Mouse (Mus musculus) thymus, postnatal 14 days (tissue): ENCODE measurements around the gene Camk2d.

Experiments
- DNase-seq: peaks from one replicate; pipeline ENCODE4 v3.0.0; 2021

Gene Camk2d

DNA sequence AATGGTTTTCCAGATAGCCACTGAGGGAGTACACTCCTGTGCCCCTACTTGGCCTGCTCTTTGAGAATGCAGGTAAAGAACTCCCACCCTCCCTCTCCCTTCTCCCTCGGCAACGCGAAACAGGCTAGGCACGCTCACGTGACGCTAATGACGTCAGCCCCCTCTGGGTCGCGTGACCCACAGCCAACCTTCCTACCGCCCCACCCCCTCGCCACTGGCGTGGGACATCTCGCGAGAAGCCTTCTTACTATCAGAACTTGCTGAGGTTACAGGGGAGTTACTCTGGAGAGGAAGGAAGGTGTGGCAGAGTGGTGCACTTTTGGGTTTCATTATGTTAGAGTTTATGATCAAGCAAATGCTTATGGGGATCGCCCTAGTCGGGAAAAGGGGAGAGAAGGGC lies at the start of gene Camk2d:
Gene Camk2d, plus strand, starts transcription at position 217 of the 400 bp plus-strand sequence.
- peak; percentile 99 for DNase-seq

DNA sequence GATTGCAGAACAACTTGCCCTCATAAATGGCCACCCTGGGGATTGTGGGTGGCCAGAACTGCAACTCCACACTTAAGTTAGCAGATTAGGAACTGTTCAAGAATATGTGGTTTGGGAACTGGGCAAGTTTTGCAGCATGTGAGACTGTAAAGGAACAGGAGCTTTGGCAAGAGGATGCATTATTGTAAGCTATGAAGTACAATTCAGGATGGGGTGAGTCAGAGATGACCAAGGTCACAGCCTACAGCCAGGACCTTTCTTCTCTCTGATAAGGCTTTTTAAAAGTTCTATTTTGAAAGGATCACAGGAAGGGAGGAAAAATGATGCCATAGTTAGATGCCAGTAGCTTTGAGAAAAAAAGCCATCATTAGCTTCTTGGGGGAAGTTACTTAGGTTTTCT lies 48.2 kb upstream of the Camk2d start:
- no peak for DNase-seq

DNA sequence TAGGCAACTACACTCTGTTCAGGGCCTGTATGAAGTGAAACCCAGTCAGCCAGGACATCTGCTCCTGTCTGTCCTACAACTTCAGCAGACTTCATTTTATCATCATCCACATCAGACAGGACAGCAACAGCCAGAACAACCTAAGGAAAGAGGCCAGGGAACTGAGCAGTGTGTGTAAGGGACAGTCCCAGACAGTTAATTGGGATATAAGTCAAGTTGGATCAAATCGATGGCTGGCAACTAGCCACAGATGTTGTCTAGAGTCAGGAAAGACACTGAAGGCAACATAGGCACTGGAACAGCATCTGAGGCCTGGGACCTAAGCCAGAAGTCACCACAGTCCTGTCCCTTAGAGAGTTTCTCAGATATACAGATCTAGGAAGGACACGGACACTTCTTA lies 32.5 kb upstream of the Camk2d start:
- no peak for DNase-seq

DNA sequence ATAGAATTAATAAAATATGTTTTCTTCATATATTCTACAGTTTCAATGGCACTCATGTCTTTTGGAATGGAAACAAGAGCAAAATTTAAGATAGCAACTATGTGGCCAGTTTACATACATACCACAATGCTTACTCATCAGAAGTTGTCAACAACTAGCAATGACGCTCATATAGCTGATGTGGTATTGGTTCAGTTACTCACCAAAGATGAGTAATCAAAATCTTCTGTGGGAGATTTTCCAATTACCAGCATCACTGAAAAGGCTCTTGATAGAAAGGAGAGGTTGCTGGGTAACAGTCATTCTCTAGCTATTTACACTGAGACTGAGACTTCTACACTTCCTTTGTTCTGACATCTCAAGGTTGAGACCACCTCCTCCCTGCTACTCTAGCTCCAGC lies 25.5 kb upstream of the Camk2d start:
- DNase-seq: no peak

DNA sequence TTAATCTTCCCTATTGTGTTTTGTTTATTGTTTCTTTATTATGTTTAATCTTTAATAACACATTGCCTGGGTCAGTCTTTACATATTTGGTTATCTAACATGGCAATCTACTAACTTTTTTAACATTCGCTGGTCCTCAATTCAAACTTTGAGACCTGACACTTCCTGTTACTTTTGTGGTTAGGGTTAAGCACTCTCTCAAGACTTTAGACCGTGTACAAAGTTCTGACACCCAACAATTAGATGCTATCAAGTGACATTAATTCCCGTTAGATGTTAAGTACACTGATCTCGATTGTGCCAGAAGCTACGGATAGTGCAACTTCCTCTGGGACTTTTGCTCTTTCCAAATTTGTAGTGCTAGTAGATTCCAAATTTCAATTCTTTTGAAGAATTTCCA lies 23.2 kb upstream of the Camk2d start:
- no peak for DNase-seq

DNA sequence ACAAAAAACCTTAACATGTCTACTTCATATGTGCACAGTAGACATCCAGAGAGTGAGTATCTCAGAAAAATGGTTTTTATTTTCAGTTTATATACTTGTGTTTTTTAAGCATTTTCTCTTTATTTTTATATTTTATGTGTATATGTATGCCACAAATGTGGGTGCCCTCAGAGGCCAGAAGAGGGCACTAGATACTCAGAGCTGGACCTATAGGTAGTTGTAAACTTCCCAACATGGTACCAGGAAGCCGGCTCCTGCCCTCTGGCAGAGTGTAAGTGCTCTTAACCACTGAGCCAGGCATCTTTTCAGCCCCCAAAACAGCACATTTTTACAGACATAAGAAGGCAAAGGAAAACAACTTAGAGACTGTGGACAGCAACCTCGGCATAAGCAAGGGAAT lies 20.2 kb upstream of the Camk2d start:
- DNase-seq: peak; percentile 52

DNA sequence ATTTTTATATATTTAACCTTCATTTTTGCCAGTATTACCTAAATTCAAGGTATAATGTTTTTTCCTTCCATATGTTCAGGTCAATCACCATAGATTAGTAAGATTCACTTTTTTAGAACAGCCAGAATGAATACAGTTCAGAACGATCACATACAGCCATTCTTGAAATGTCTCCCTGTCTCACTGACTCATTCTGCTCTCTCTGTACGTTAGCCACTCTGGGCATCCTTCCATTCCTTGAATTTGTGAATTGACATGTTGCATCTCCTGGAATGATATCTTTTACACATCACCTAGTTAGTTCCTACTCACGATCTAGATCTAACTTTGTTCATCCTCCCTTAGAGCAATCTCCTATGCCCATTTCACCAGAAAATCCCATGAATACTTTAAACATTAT lies 10.0 kb upstream of the Camk2d start:
- no peak for DNase-seq

DNA sequence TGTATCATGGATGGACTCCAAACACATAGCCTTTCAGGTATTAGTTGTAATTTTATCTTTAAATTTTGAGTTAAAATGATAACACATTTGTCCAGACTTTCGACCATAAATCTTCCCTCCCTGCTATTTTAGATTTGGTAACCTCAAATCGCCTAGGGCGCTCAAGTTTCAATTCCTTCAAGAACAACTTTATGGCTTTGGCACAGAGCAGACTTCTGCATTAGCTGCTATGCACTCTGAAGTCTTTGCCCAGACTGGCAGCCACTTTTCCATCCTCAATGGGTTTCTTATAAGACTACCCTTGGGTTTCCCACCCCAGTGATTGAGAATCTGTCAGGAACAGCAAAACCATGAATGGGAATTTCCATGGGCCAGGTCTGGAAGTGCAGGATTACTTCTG lies 8.6 kb upstream of the Camk2d start:
- DNase-seq: no peak

DNA sequence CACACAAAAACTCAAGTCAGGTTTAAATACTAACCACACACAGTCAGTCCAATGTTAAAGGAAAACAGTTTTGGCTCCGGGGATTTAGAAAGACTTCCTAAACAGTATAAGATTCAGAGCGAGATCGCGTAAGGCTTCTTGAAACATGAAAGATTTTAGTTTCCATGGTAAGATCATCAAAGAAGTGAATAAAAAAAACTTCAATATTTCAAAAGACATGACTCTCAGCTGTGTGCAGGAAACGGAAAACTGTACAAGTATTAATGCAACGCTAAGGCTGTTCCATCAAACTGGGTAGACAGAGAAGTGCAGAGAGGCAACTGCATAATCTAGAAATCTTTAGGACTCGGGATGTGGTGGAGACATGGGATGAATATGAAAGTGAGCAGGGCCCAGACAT lies 6.5 kb upstream of the Camk2d start:
- DNase-seq: no peak

DNA sequence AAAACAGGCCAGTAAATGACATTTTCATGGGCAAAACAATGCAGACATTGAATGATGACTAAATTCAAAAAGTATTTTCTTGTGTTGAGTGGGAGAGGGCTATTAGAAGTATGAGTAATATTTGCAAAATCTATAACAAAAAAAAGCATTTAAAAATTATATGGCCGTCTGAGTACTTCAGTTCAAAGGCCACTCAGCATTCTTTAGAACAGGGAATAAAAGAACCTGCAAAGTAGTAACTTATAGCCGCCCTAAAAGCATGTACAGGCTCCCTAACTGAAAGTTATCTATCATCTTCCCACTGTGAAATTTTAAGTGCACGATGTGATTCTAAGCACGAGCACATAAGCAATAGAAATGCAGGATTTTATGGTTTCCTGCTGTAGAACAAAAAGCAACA lies 646 bp upstream of the Camk2d start:
- no peak for DNase-seq

DNA sequence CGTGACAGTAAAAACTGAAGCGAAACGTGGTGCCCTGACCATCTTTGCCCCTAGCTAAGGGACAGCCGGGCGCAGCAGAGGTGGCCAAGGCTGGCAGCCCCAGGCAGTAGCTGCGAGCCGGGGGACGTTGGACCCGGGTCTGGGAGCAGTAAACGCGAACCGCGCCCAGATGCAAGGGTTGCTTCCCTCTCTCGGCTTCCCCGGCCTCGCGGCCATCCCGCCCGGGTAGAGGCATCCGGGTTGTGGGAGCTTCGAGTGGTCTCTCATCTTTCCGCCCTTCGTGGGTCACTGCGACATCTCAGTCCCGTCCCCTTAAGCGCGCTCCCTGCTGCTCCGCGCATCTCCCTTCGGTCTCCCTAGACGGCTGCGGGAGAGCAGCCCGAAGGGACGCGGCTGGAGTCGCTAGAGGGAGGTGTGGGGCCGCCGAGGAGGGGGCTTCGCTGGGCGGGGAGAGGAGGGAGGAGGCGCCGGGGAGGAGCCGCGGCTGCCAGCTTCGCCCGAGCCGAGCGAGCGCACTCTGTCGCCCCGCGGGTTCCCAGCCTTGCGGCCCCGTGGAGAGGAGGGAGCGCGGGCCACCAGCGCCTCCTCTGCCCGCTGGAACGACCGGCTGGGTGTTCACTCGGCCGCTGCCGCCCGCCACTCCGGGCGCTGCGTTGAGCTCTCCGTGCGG lies 524 bp downstream of the Camk2d start:
- peak; percentile 95 for DNase-seq

DNA sequence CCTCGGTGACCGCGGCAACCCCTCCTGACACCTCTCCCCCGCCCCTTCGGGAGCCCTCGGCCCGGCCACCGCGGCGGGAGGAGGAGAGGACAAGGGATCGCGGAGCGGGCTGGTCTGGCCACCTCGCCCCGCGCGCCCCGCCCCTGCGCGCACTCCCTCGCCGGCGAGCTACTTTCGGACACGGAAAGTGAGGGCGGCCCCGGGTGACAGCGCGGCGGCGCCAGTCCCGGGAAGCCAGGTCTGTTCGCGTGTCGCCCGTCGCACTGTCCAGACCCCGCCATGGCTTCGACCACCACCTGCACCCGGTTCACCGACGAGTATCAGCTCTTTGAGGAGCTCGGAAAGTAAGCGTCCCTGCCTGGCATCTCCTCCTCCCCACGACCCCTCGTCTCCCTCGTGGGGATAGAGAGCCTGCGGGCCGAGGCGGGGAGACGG lies 1.1 kb downstream of the Camk2d start:
- DNase-seq: peak; percentile 76

DNA sequence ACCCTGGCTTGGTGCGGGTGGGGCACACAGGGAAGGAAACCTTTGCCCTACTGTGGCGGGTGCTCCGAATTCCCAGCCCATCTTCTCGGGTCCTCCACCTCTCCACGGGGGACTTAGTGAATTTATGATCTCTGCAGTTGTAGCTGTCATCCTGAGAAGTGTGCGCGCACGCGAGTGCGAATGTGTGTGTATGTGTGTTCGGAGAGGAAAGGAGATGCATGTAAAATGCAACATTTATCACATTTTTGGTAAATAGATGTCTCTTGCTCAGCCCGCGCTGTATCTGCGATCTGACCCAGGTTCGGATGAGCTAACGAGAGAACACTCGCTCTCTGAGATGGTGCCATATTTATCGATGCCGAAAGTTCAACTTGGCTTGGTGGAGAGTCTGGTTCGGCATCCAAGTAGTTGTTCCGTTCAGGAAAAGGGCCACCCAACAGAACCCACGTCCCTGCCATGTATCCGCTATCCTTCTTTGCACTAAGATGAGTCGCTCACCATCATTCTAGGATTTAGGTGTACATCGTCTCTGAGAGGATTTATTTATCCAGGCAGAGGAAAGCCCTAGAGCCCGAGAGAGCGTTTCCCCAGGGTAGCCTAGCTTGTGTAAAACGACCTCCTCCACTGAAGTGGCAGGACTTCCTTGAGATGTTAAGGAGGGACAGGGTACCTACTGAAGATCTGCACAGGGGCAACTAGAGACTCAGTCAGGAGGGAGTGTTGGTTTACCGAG lies 1.7 kb downstream of the Camk2d start:
- peak; percentile 28 for DNase-seq

DNA sequence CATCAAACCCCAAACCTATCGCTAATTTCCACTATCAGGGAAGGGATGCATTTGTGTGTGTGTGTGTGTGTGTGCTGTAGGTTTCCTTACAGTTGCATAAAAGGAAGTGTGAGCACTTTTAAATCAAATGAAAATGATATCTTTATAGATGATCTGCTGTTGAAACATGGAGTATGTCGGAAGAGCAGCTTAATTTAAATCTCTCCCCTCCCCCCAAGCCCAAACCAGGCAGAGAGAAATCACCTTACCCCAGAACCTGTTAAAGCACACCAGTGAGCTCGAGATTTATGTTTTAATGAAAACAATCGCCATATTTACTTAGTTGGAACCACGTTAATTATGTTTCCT lies 2.2 kb downstream of the Camk2d start:
- peak; percentile 9 for DNase-seq

DNA sequence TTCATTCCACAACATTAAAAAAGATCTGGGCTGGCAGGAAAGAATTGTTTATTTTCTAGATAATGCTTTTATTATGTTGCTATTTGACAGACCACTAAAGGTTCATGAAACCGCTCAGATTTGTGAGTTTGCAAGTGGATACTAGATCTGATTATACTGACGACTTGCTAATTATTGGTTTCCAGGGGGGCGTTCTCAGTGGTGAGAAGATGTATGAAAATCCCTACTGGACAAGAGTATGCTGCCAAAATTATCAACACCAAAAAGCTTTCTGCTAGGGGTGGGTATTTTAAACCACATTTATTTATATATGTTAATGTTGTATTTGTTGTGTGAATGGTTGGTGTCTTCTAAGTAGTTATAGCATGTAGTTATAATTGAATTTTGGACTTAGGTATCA lies 2.8 kb downstream of the Camk2d start:
- no peak for DNase-seq

DNA sequence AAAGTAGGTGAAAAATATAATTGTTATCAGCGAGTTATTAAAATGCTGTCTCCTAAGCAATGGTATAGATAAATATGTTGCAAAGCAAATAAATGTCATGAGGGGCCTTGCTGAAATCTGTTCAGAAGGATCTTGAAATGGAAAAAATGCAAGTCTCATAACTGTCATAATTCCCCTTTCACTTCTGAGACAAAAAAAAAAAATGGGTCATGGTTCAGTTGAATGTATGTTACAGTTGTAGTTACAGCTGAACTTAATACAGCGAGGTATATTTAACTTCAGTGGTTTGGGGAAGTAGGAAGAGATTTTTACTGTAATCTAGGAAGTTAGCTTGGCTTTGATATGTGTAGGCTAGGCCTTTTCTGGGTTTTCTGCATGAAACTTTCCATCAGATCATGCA lies 3.2 kb downstream of the Camk2d start:
- no peak for DNase-seq

DNA sequence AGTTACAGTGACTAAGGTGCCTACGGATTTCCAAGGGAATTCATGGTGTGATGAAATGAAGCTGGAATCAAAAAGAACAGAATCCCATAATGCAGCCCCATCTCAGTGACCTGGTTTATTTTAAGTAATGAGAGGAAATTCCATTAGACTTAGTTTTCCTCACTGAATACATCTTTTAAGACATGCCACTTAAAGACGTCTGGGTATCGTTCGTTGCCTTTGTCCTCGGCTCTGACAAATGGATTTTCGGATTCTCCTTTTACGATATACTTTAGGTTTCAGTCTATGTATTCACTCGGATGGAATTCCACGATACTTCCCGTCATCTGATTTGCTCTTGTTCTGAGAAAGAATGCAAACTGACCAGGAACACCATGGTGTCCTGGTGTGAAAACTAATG lies 3.8 kb downstream of the Camk2d start:
- DNase-seq: no peak

DNA sequence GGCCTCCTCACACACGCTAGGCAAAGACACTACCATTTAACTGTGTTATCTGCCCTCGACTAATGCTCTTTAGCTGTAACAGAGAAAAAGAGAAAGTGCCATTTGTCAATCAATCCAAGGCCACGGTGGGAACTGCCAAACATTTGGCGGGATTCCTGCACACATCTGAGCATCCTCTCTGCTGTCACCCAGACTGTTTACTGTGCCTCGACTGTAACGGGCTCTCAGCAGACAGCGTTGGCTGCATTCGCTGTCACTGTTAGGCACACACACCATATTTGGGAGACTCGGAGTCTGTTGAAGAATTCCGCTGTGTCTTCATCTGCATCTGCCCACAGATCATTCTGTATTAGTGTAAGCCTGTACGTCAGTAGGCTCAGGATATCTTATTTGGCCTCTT lies 6.7 kb downstream of the Camk2d start:
- DNase-seq: no peak

DNA sequence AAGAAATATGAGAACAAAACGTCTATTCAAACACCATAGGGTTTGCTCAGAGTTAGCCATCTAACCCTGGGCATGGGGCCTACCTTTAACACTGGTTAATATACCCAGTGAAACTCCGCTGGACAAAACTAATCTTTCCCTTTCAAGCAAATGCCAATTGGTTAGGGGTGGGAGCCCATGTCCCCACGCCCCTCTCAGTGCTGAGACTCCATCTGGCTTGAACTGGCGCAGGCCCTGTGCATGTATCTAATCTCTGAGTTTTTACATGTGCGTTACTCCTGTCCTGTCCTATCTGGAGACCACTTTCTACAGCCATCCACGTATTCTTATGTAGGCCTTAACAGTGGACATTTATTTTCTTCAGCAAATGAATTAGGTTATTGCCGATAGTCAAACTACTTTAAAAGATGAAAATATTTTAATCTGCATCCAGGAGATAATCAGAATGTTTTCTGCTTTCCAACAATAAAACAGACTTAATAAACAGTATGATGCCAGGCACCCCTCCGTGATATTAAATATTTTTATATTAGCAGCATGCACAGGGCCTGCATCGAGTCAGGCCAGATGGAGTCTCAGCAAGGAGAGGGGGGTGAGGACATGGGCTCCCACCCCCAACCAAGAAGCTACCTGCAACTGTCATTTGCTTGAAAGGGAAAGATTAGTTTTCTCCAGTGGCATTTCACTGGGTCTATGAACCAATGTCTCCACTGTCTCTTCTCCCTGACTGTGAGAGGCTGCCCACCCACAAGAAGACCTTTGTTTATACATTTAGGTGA lies 8.7 kb downstream of the Camk2d start:
- no peak for DNase-seq

DNA sequence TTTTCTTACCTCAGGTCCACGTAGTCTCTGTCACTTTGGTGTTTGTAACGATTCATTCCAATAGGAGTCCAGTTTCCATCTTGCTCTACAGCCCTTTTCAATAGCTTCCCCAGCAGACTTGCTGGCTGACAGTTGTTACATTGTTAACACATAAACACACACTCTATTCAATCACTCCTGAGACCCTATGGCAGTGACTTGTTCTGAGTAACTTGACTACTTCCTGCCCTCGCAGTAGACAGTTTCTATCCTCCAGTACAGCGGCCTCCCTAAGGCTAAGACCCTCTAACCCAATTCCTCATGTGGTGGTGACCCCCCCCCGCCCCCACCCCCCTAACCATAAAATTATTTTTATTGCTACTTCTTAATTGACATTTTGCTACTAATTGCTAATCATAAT lies 13.2 kb downstream of the Camk2d start:
- DNase-seq: no peak

DNA sequence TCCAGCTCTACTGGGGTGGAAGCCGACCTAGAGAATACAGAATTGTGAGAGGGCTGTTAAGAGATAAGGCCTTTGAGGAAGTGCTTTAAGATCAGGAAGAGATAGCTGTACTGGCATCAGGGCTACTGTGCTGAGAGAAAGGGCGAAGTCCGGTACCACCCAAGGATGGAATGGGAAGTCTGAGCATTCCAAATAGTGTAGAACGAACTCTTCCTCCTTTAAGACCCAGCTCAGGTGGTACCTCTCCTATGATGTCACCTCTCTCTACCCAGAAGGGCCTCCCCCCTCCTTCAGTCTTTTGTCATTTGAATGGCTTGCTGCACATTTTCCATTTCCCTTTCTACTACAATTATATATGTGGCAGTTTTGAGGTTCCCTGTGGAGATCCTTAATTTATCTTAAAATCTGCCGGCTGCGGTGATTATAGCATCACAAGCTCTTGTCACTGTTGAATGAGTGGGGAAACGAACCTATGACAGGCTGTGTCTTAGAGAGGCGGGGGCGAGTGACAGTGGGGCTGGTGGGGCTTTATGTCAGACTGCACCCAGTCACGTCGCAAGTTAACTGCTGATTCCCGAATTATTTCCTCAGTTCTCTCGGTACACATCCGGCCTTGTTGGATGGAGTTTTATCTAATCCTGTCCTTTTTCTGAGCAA lies 13.8 kb downstream of the Camk2d start:
- DNase-seq: peak; percentile 27

DNA sequence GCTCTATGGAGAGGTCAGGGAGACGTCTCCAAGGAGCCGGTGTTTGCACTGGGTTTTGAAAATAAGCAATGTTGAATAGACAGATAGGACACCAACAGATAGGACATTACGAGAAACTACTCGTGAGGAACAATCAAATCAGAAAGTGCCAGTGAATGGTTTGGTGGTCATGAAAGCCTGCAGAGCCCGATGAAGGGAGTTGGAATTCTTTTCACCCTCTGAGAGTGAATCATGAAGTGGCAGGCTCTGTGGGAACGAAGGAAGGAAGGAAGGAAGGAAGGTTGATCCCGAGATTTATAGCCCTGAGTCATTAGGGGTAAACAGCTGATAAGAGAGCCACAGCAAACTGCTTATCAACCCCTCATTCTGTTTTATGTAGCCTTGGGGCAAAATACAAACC lies 15.5 kb downstream of the Camk2d start:
- no peak for DNase-seq

DNA sequence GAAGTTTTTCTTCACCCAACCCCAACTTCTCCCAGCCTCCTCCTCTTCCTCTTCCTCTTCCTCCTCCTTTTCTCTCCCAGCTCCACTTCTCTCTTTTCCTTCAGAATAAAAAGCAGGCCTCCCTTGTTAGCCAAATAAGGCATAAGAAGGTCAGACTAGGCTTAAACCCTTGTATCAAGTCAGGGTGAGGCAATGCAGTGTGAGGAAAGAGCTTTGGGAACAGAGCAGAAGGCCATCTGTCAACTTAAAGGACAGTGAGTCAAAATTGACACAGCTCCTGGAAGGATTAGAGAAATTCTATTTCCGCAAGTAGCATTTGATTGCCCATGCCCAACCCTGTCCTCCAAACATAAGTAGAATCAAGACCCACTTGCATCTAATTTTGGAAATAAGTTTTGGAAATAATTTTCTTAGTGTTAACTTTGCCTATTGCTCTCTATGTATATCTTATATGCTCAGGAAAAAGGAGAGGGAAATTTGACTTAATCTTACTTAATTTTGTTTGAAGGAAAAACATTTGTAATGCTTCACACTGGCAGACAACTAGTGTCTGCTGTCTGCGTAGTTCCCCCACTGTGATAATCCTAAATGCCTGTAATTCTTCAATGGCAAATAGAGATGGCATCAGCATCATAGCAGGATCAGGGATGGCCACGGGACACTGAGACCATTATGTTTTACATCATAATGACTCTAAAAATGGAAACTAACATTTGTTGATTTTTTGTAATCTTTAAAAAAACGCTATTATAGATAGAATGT lies 16.8 kb downstream of the Camk2d start:
- DNase-seq: no peak
